26 mouse cellular contexts compared by ENCODE assay signal in the genomic region with DNA sequence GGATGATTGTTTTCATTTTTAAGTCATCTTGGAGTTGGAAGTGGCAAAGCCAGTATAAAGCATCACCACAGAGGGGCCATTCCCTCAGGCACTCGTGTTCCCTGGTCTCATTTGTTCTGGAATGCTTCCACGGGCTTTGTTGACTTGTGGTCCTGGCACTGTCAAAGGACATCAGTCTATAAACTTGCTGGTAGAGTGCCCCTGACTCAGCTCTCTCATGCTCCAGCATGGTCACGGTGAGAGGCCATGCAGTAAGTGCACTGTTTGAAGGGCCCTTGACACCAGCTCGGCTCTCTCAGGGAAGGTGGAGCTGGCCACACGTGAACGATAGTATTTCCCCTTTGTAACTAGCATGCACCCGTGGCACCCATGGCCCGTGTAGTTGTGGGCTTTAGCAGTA. TPM values are rescaled to one million over a fixed set of nuclear protein-coding genes. Genes with fewer than 3 reads are reported as not detected.
"Had no signal": no experiment of that assay in that cellular context is flagged by ENCODE, and none has a peak within 500 bp of the region (broad histone marks: within the 10 kb centered on the region; RNA-seq: fewer than 3 reads in every experiment).

No protein-coding gene starts in this region.

- DNase-seq: kidney, adult 2 months; kidney, postnatal 25 days; layer of hippocampus, postnatal 36 days; lung, embryonic 14.5 days; thymus, adult 2 months; thymus, postnatal 25 days had no signal

- H3K4me3 ChIP-seq: layer of hippocampus, adult 2 months; left cerebral cortex, adult 2 months; midbrain, embryonic 10.5 days; midbrain, embryonic 13.5 days; myocyte; neural tube, embryonic 13.5 days had no signal

RNA-seq across cellular contexts. Expression of a gene that starts 2.7 kb away (rescaled TPM):
- total RNA-seq: layer of hippocampus, postnatal 36 days; liver, adult 2 months; monocyte, adult 5-6 weeks; neutrophil, adult 5-6 weeks had no signal
- polyA plus RNA-seq: intestine, embryonic 14.5 days; intestine, postnatal 0 days; kidney, embryonic 14.5 days; kidney, postnatal 0 days; large intestine, adult 2 months; liver, adult 2 months; liver, embryonic 14.5 days; lung, embryonic 14.5 days; midbrain, embryonic 16.5 days; myocyte; neural tube, embryonic 13.5 days; small intestine, adult 2 months; spleen, adult 2 months; stomach, embryonic 14.5 days; stomach, postnatal 0 days; thymus, adult 2 months had no signal
